Mouse (Mus musculus): Measurements from ENCODE around the gene Pnpla8. TPM values are rescaled to one million over a fixed set of nuclear protein-coding genes. Genes with fewer than 3 reads are reported as not detected.
"Not testable (repeated sequence)": the region's sequence is repeated elsewhere in the genome, so short reads cannot be mapped to it uniquely, and the experiment has no call there.

Pnpla8 gene
- polyA plus RNA-seq (2014; fragmentation: Nextera tagmentation; extraction: Ambion mirVana), result 70.2 and 72.6 TPM in 2 replicates

- Histone ChIP-seq H3K4me2 (ENCODE audit: low read depth, low read length) (peak within 1 kb of the TSS; percentile 88), H3K9ac (replicated peaks; ENCODE audit: low read length) (peak within 1 kb of the TSS; percentile 76), H3K4me3 (ENCODE audit: low read depth, low read length) (peak within 1 kb of the TSS; percentile 63)
- 92% methylated on average over 2 of the region's 2 CpGs for WGBS
- not testable (repeated sequence) for H3K4me1 ChIP-seq (ENCODE audit: control insufficient read depth, insufficient read depth, low read length); H3K27ac ChIP-seq (replicated peaks; ENCODE audit: low read depth, low read length); H3K27me3 ChIP-seq (ENCODE audit: control insufficient read depth, insufficient read depth, low read length); ATAC-seq (replicated peaks; ENCODE audit: insufficient number of reproducible peaks, low FRiP score, low TSS enrichment, low read depth); H3K9me3 ChIP-seq (replicated peaks; ENCODE audit: control insufficient read depth, low read length); DNase-seq (ENCODE audit: low spot score); H3K36me3 ChIP-seq (replicated peaks; ENCODE audit: control insufficient read depth, insufficient read depth, low read depth, low read length)
Observed at GRCm38 (mm10) chr12:44221070-44221469, at the start of gene Pnpla8. Pnpla8 (plus strand) TSS chr12:44221370.

- no peak for ATAC-seq (replicated peaks; ENCODE audit: insufficient number of reproducible peaks, low FRiP score, low TSS enrichment, low read depth)
- Histone ChIP-seq H3K4me3 (ENCODE audit: low read depth, low read length) (no peak overlapping the region), H3K36me3 (replicated peaks; ENCODE audit: control insufficient read depth, insufficient read depth, low read depth, low read length) (no peaks in the 10 kb centered on the region), H3K9ac (replicated peaks; ENCODE audit: low read length) (no peak overlapping the region), H3K4me1 (ENCODE audit: control insufficient read depth, insufficient read depth, low read length) (no peaks in the 10 kb centered on the region), H3K27ac (replicated peaks; ENCODE audit: low read depth, low read length) (no peak overlapping the region), H3K4me2 (ENCODE audit: low read depth, low read length) (no peak overlapping the region), H3K9me3 (replicated peaks; ENCODE audit: control insufficient read depth, low read length) (no peaks in the 10 kb centered on the region), H3K27me3 (ENCODE audit: control insufficient read depth, insufficient read depth, low read length) (no peaks in the 10 kb centered on the region)
- WGBS, result 54% methylated on average over 10 of the region's 10 CpGs
- DNase-seq (ENCODE audit: low spot score), result peak; percentile 5
Observed at GRCm38 (mm10) chr12:44176331-44177037, 44.7 kb upstream of the Pnpla8 start.

GRCm38 (mm10) chr12:44177038-44177355 lies 44.2 kb upstream of the Pnpla8 start:
- no peak overlapping the region for H3K27ac ChIP-seq (replicated peaks; ENCODE audit: low read depth, low read length)
- H3K4me1 ChIP-seq (ENCODE audit: control insufficient read depth, insufficient read depth, low read length), result no peaks in the 10 kb centered on the region
- WGBS, result 86% methylated on average over 2 of the region's 2 CpGs
- ATAC-seq (replicated peaks; ENCODE audit: insufficient number of reproducible peaks, low FRiP score, low TSS enrichment, low read depth) (no peak), DNase-seq (ENCODE audit: low spot score) (no peak)
- no peaks in the 10 kb centered on the region for H3K27me3 ChIP-seq (ENCODE audit: control insufficient read depth, insufficient read depth, low read length)
- H3K9ac ChIP-seq (replicated peaks; ENCODE audit: low read length), result no peak overlapping the region
- no peaks in the 10 kb centered on the region for H3K36me3 ChIP-seq (replicated peaks; ENCODE audit: control insufficient read depth, insufficient read depth, low read depth, low read length)
- H3K4me3 ChIP-seq (ENCODE audit: low read depth, low read length), result no peak overlapping the region
- H3K9me3 ChIP-seq (replicated peaks; ENCODE audit: control insufficient read depth, low read length), result no peaks in the 10 kb centered on the region
- H3K4me2 ChIP-seq (ENCODE audit: low read depth, low read length), result no peak overlapping the region

GRCm38 (mm10) chr12:44181081-44181982 lies 39.8 kb upstream of the Pnpla8 start:
- Histone ChIP-seq H3K36me3 (replicated peaks; ENCODE audit: control insufficient read depth, insufficient read depth, low read depth, low read length) (no peaks in the 10 kb centered on the region), H3K9ac (replicated peaks; ENCODE audit: low read length) (no peak overlapping the region), H3K27me3 (ENCODE audit: control insufficient read depth, insufficient read depth, low read length) (no peaks in the 10 kb centered on the region), H3K4me1 (ENCODE audit: control insufficient read depth, insufficient read depth, low read length) (no peaks in the 10 kb centered on the region), H3K9me3 (replicated peaks; ENCODE audit: control insufficient read depth, low read length) (no peaks in the 10 kb centered on the region), H3K4me3 (ENCODE audit: low read depth, low read length) (no peak overlapping the region), H3K27ac (replicated peaks; ENCODE audit: low read depth, low read length) (no peak overlapping the region), H3K4me2 (ENCODE audit: low read depth, low read length) (no peak overlapping the region)
- ATAC-seq (replicated peaks; ENCODE audit: insufficient number of reproducible peaks, low FRiP score, low TSS enrichment, low read depth), result peak; percentile 65; the same call in 1 of the 2 replicates
- 57% methylated on average over 9 of the region's 9 CpGs for WGBS
- DNase-seq (ENCODE audit: low spot score), result peak; percentile 75

GRCm38 (mm10) chr12:44197873-44198525 lies 23.2 kb upstream of the Pnpla8 start:
- Histone ChIP-seq H3K4me1 (ENCODE audit: control insufficient read depth, insufficient read depth, low read length) (no peaks in the 10 kb centered on the region), H3K9ac (replicated peaks; ENCODE audit: low read length) (no peak overlapping the region), H3K9me3 (replicated peaks; ENCODE audit: control insufficient read depth, low read length) (no peaks in the 10 kb centered on the region), H3K36me3 (replicated peaks; ENCODE audit: control insufficient read depth, insufficient read depth, low read depth, low read length) (no peaks in the 10 kb centered on the region), H3K27me3 (ENCODE audit: control insufficient read depth, insufficient read depth, low read length) (no peaks in the 10 kb centered on the region), H3K4me3 (ENCODE audit: low read depth, low read length) (no peak overlapping the region), H3K4me2 (ENCODE audit: low read depth, low read length) (no peak overlapping the region), H3K27ac (replicated peaks; ENCODE audit: low read depth, low read length) (no peak overlapping the region)
- WGBS, result 65% methylated on average over 4 of the region's 4 CpGs
- no peak for ATAC-seq (replicated peaks; ENCODE audit: insufficient number of reproducible peaks, low FRiP score, low TSS enrichment, low read depth)
- DNase-seq (ENCODE audit: low spot score), result no peak

- no peak for ATAC-seq (replicated peaks; ENCODE audit: insufficient number of reproducible peaks, low FRiP score, low TSS enrichment, low read depth)
- H3K36me3 ChIP-seq (replicated peaks; ENCODE audit: control insufficient read depth, insufficient read depth, low read depth, low read length), result no peaks in the 10 kb centered on the region
- H3K9ac ChIP-seq (replicated peaks; ENCODE audit: low read length), result peak overlapping the region; percentile 87
- H3K4me1 ChIP-seq (ENCODE audit: control insufficient read depth, insufficient read depth, low read length), result no peaks in the 10 kb centered on the region
- H3K9me3 ChIP-seq (replicated peaks; ENCODE audit: control insufficient read depth, low read length), result no peaks in the 10 kb centered on the region
- H3K4me2 ChIP-seq (ENCODE audit: low read depth, low read length), result peak overlapping the region; percentile 50
- peak; percentile 47 for DNase-seq (ENCODE audit: low spot score)
- H3K27ac ChIP-seq (replicated peaks; ENCODE audit: low read depth, low read length), result peak overlapping the region; percentile 76
- H3K4me3 ChIP-seq (ENCODE audit: low read depth, low read length), result peak overlapping the region; percentile 92
- H3K27me3 ChIP-seq (ENCODE audit: control insufficient read depth, insufficient read depth, low read length), result no peaks in the 10 kb centered on the region
- under 1% methylated on average over 37 of the region's 37 CpGs for WGBS
Observed at GRCm38 (mm10) chr12:44209141-44209823, 11.9 kb upstream of the Pnpla8 start.

GRCm38 (mm10) chr12:44209824-44210752 lies 11.1 kb upstream of the Pnpla8 start, which contains the start of gene Dnajb9:
Dnajb9 (minus strand) TSS chr12:44210326.
- peak within 1 kb of the TSS; percentile 50 for H3K4me2 ChIP-seq (ENCODE audit: low read depth, low read length)
- WGBS, result under 1% methylated on average over 77 of the region's 77 CpGs
- H3K27ac ChIP-seq (replicated peaks; ENCODE audit: low read depth, low read length), result peak within 1 kb of the TSS; percentile 76
- peak; percentile 99 for DNase-seq (ENCODE audit: low spot score)
- peak within 1 kb of the TSS; percentile 87 for H3K9ac ChIP-seq (replicated peaks; ENCODE audit: low read length)
- peak; percentile 99 for ATAC-seq (replicated peaks; ENCODE audit: insufficient number of reproducible peaks, low FRiP score, low TSS enrichment, low read depth)
- no peaks in the 10 kb centered on the region for H3K9me3 ChIP-seq (replicated peaks; ENCODE audit: control insufficient read depth, low read length)
- no peaks in the 10 kb centered on the region for H3K36me3 ChIP-seq (replicated peaks; ENCODE audit: control insufficient read depth, insufficient read depth, low read depth, low read length)
- H3K4me1 ChIP-seq (ENCODE audit: control insufficient read depth, insufficient read depth, low read length), result no peaks in the 10 kb centered on the region
- peak within 1 kb of the TSS; percentile 92 for H3K4me3 ChIP-seq (ENCODE audit: low read depth, low read length)
- no peaks in the 10 kb centered on the region for H3K27me3 ChIP-seq (ENCODE audit: control insufficient read depth, insufficient read depth, low read length)

Measured in embryonic facial prominence, embryonic 11.5 days (tissue).